Mouse (Mus musculus): Measurements from ENCODE around the gene Taf15.
"Not testable (repeated sequence)": the region's sequence is repeated elsewhere in the genome, so short reads cannot be mapped to it uniquely, and the experiment has no call there.

The Taf15 gene

GRCm38 (mm10) chr11:83538705-83539314 is 65.9 kb downstream of the Taf15 start:
- no peak for DNase-seq (ENCODE audit: low spot score)

- DNase-seq (ENCODE audit: low spot score) = no peak
These were observed 68.0 kb downstream of the Taf15 start for GRCm38 (mm10) chr11:83540931-83541330.

- DNase-seq (ENCODE audit: low spot score) = no peak
These were observed 68.5 kb downstream of the Taf15 start for GRCm38 (mm10) chr11:83541415-83541814.

GRCm38 (mm10) chr11:83544214-83544613 is 71.3 kb downstream of the Taf15 start:
- no peak for DNase-seq (ENCODE audit: low spot score)

GRCm38 (mm10) chr11:83550186-83550632 is 77.3 kb downstream of the Taf15 start:
- no peak for DNase-seq (ENCODE audit: low spot score)

GRCm38 (mm10) chr11:83551037-83551436 is 78.2 kb downstream of the Taf15 start:
- not testable (repeated sequence) for DNase-seq (ENCODE audit: low spot score)

- no peak for DNase-seq (ENCODE audit: low spot score)
These were observed 78.8 kb downstream of the Taf15 start for GRCm38 (mm10) chr11:83551668-83552067.
